Mouse (Mus musculus) urinary bladder, postnatal 14 days (tissue): Measurements from ENCODE around the gene Slc6a5.

Experiments used
- DNase-seq: peaks from one replicate; pipeline ENCODE4 v3.0.0; 2021; ENCODE audit warnings: low spot score

The Slc6a5 gene

GRCm38 (mm10) chr7:49984698-49985097, 74.8 kb downstream of the Slc6a5 start:
- DNase-seq = peak; percentile 20

DNA sequence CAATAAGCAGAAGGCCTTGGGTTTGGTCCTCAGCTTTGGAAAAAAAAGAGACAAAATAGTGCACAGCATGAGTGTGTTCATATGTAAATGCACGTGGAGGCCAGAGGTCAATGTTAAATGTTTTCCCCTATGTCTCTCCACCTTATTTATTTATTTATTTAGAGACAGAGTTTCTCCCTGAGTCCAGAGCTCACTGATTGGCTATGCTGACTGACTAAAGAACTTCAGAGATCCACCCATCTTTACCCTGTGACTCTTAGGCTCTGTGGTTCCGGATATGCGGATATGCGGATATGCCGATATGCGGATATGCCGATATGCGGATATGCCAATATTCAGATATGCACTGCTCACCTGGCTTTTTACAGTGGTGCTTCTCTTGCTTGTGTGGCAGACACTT, 76.0 kb downstream of the Slc6a5 start:
- no peak for DNase-seq

- no peak for DNase-seq
These were observed 89.4 kb downstream of the Slc6a5 start for GRCm38 (mm10) chr7:49999321-49999720.

DNA sequence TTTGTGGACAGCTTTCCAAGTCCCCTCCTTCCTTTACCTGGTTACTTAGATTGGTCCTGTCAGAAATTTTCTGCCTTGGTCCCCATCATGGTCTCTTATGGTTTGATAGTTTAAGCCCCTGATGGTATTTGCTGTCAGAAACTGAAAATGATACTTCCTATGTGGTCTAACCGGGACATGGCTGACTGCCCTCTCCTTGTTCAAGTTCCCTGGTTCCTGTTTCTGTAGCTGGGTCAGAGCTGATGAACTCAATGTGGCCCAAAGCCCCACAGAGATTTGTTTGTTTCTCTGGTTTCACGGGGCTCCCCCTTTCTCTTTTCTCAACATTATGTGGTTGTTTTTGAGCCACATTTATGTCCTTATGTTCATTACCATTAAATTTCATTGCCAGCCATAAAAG, 95.3 kb downstream of the Slc6a5 start:
- DNase-seq = no peak
